Mouse (Mus musculus) megakaryocyte, embryonic 14.5 days (primary cell): ENCODE data around the gene Mtrex.

Source experiments
- FLI1 ChIP-seq: IDR thresholded peaks from 2 replicates; pipeline ENCODE4 v1.6.1; 2012; ENCODE audit warnings: low read length, inconsistent platforms, mixed read lengths
- GATA1 ChIP-seq: IDR thresholded peaks from 3 replicates; pipeline ENCODE4 v1.6.1; 2012; ENCODE audit warnings: mixed read lengths, low read length, inconsistent platforms, borderline replicate concordance

DNA sequence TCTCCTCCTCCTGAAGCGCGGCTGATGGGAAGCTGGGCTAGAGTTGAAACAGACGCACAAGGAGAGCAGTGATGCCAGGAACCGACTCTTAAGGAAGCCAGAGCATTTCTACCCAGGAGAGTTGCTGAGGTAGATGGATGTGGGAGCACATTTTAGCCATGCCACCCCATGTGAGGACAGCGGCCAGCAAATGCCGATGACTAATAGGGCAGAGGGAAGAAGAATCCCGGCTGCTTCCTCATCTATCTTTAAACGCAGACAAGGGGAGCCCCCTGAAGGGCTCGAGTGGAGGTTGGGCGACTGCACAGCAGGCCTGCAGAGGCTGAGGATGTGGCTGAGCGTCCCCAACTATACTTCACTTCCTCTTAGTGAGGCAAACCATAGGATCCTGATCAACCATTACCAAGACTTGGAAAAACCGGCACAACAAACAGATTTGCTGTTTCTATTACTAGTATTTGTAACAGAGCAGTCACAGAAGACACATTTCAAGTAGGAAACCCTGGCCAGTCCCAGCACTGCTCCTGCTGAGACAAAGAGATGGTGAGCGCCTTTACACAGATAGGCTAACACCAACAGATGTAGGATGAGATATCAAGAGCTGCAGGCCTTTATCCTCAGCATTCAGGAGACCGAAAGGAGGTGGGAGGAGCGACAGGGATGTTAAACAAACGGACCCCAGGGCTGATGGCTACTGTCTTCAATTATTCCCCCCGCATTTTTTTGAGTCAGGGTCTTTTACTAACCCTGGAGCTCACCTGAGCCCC is 55.5 kb downstream of the Mtrex start:
- TF ChIP-seq GATA1, result no peak
- no peak for TF ChIP-seq FLI1
